Mouse (Mus musculus) layer of hippocampus, adult 8-10 months (tissue): Measurements from ENCODE around the gene Fam240a. TPM values are rescaled to one million over a fixed set of nuclear protein-coding genes. Genes with fewer than 3 reads are reported as not detected.

Experiments used
- DNase-seq, 2 experiments: peaks; one replicate each; pipeline ENCODE4 v3.0.0; 2022; ENCODE audit warnings: low spot score in 2 of 2
- total RNA-seq, 4 experiments: library from RNA; stranded (reverse); gene quantifications; 2 replicates each; pipeline ENCODE4 v1.2.4; 2022

Gene Fam240a
- total RNA-seq, 4 experiments from 2014 or later, result not detected

- no peak for DNase-seq
These were observed 29.3 kb upstream of the Fam240a start, which contains the start of gene Tdgf1 for GRCm38 (mm10) chr9:110945926-110946325. Gene Tdgf1, minus strand, starts transcription at chr9:110946158.

- DNase-seq, result no peak
These were observed 28.7 kb upstream of the Fam240a start for GRCm38 (mm10) chr9:110945343-110945742.

- DNase-seq, result no peak
These were observed 27.6 kb upstream of the Fam240a start for GRCm38 (mm10) chr9:110944265-110944664.

GRCm38 (mm10) chr9:110937506-110938490 lies 21.1 kb upstream of the Fam240a start:
- no peak for DNase-seq

GRCm38 (mm10) chr9:110935941-110936340 lies 19.3 kb upstream of the Fam240a start:
- no peak for DNase-seq

GRCm38 (mm10) chr9:110933850-110934437 lies 17.3 kb upstream of the Fam240a start:
- DNase-seq, result peak; percentile 70 to 71

GRCm38 (mm10) chr9:110931573-110931972 lies 14.9 kb upstream of the Fam240a start:
- no peak for DNase-seq

- DNase-seq, result peak in 1 of 2 experiments; percentile 70
These were observed 6.1 kb upstream of the Fam240a start for GRCm38 (mm10) chr9:110922759-110923158.

- DNase-seq, result no peak
These were observed 4.2 kb upstream of the Fam240a start for GRCm38 (mm10) chr9:110920665-110921419.

GRCm38 (mm10) chr9:110915466-110915865 lies 1.2 kb downstream of the Fam240a start:
- DNase-seq, result no peak

- no peak for DNase-seq
These were observed 1.9 kb downstream of the Fam240a start for GRCm38 (mm10) chr9:110914631-110915236.

GRCm38 (mm10) chr9:110909371-110909967 lies 7.2 kb downstream of the Fam240a start:
- DNase-seq, result no peak

- DNase-seq, result no peak
These were observed 8.0 kb downstream of the Fam240a start for GRCm38 (mm10) chr9:110908631-110909016.

GRCm38 (mm10) chr9:110907838-110908630 lies 8.6 kb downstream of the Fam240a start:
- no peak for DNase-seq

- DNase-seq, result no peak
These were observed 9.3 kb downstream of the Fam240a start for GRCm38 (mm10) chr9:110907201-110907837.

GRCm38 (mm10) chr9:110902271-110902670 lies 14.4 kb downstream of the Fam240a start:
- DNase-seq, result no peak

GRCm38 (mm10) chr9:110901204-110901603 lies 15.5 kb downstream of the Fam240a start:
- no peak for DNase-seq

- DNase-seq, result no peak
These were observed 17.1 kb downstream of the Fam240a start for GRCm38 (mm10) chr9:110899451-110900008.

GRCm38 (mm10) chr9:110896595-110896994 lies 20.1 kb downstream of the Fam240a start:
- no peak for DNase-seq
